ENCODE assay signal across 26 mouse cellular contexts in genomic region chr10:10600771-10601170, GRCm38 (mm10). TPM values are rescaled to one million over a fixed set of nuclear protein-coding genes. Genes with fewer than 3 reads are reported as not detected.
DNase-seq lines count a peak whose midpoint lies in the region; ATAC-seq lines count a peak whose summit lies in the region.
"Had no signal": no experiment of that assay in that cellular context is flagged by ENCODE, and none has a peak within 500 bp of the region (broad histone marks: within the 10 kb centered on the region; RNA-seq: fewer than 3 reads in every experiment).

No protein-coding gene starts in this region.

- H3K4me3 ChIP-seq in midbrain, embryonic 14.5 days (replicated peaks; ENCODE audit: low read depth, low read length): no peak overlapping the region
- H3K4me3 ChIP-seq in midbrain, embryonic 13.5 days (replicated peaks): no peak overlapping the region
- H3K4me3 ChIP-seq: forebrain, embryonic 13.5 days; heart, embryonic 10.5 days; heart, embryonic 15.5 days; hindbrain, embryonic 12.5 days; limb, embryonic 13.5 days; lung, embryonic 15.5 days; neural tube, embryonic 15.5 days; stomach, embryonic 15.5 days had no signal

- no peak overlapping the region for H3K27ac ChIP-seq in midbrain, embryonic 14.5 days (replicated peaks; ENCODE audit: low read depth, low read length)
- H3K27ac ChIP-seq in midbrain, embryonic 13.5 days: no peak overlapping the region
- H3K27ac ChIP-seq: forebrain, embryonic 13.5 days; heart, embryonic 10.5 days; heart, embryonic 15.5 days; hindbrain, embryonic 12.5 days; limb, embryonic 13.5 days; lung, embryonic 15.5 days; neural tube, embryonic 15.5 days; stomach, embryonic 15.5 days had no signal

- intact Hi-C loops in heart, postnatal 10 days (cut with DNase I): no loop called here

- no peak for ATAC-seq in midbrain, embryonic 14.5 days (ENCODE audit: low FRiP score, low TSS enrichment)
- no peak for ATAC-seq in midbrain, embryonic 13.5 days
- ATAC-seq: forebrain, embryonic 13.5 days; intestine, postnatal 0 days had no signal

- no peaks in the 10 kb centered on the region for H3K36me3 ChIP-seq in midbrain, embryonic 14.5 days (ENCODE audit: control insufficient read depth, insufficient read depth, low read length)
- no peaks in the 10 kb centered on the region for H3K36me3 ChIP-seq in midbrain, embryonic 13.5 days
- H3K36me3 ChIP-seq: heart, embryonic 10.5 days; heart, embryonic 15.5 days; hindbrain, embryonic 12.5 days; limb, embryonic 13.5 days; lung, embryonic 15.5 days; neural tube, embryonic 15.5 days; stomach, embryonic 15.5 days had no signal

- H3K27me3 ChIP-seq in midbrain, embryonic 14.5 days (ENCODE audit: control insufficient read depth, insufficient read depth, low read length): no peaks in the 10 kb centered on the region
- H3K27me3 ChIP-seq in midbrain, embryonic 13.5 days: no peaks in the 10 kb centered on the region
- H3K27me3 ChIP-seq: forebrain, embryonic 13.5 days; heart, embryonic 15.5 days; hindbrain, embryonic 12.5 days; limb, embryonic 13.5 days; lung, embryonic 15.5 days; neural tube, embryonic 15.5 days; stomach, embryonic 15.5 days had no signal

- no peaks in the 10 kb centered on the region for H3K9me3 ChIP-seq in midbrain, embryonic 14.5 days (ENCODE audit: control insufficient read depth, low read length)
- H3K9me3 ChIP-seq in midbrain, embryonic 13.5 days: no peaks in the 10 kb centered on the region
- H3K9me3 ChIP-seq: forebrain, embryonic 13.5 days; heart, embryonic 10.5 days; heart, embryonic 15.5 days; hindbrain, embryonic 12.5 days; limb, embryonic 13.5 days; lung, embryonic 15.5 days; neural tube, embryonic 15.5 days; stomach, embryonic 15.5 days had no signal

- no peaks in the 10 kb centered on the region for H3K4me1 ChIP-seq in midbrain, embryonic 14.5 days (ENCODE audit: control insufficient read depth, insufficient read depth, low read length)
- H3K4me1 ChIP-seq in midbrain, embryonic 13.5 days (replicated peaks): no peaks in the 10 kb centered on the region
- H3K4me1 ChIP-seq: forebrain, embryonic 13.5 days; heart, embryonic 10.5 days; heart, embryonic 15.5 days; hindbrain, embryonic 12.5 days; limb, embryonic 13.5 days; lung, embryonic 15.5 days; neural tube, embryonic 15.5 days; stomach, embryonic 15.5 days had no signal

- no peak overlapping the region for H3K9ac ChIP-seq in midbrain, embryonic 14.5 days (replicated peaks; ENCODE audit: low read length)
- no peak overlapping the region for H3K9ac ChIP-seq in midbrain, embryonic 13.5 days (replicated peaks)
- H3K9ac ChIP-seq: forebrain, embryonic 13.5 days; heart, embryonic 15.5 days; hindbrain, embryonic 12.5 days; limb, embryonic 13.5 days; lung, embryonic 15.5 days; neural tube, embryonic 15.5 days; stomach, embryonic 15.5 days had no signal

- H3K4me2 ChIP-seq in midbrain, embryonic 14.5 days (ENCODE audit: low read length): no peak overlapping the region
- no peak overlapping the region for H3K4me2 ChIP-seq in midbrain, embryonic 13.5 days (replicated peaks)
- H3K4me2 ChIP-seq: forebrain, embryonic 13.5 days; heart, embryonic 15.5 days; hindbrain, embryonic 12.5 days; limb, embryonic 13.5 days; liver, embryonic 11.5 days; lung, embryonic 15.5 days; midbrain, embryonic 11.5 days; neural tube, embryonic 15.5 days; stomach, embryonic 15.5 days had no signal

- peak; percentile 17 for DNase-seq in midbrain, embryonic 14.5 days
- peak; percentile 29 to 33 for DNase-seq in cerebellum, adult 18-20 months
- DNase-seq in cerebellum, adult 9-11 months: peak; percentile 18
- no peak for DNase-seq in right cerebral cortex, adult 2 months (ENCODE audit: low spot score in 2 of 2)
- no peak for DNase-seq in heart, postnatal 10 days
- no peak for DNase-seq in Muller cell, postnatal 12 days (ENCODE audit: inconsistent ontology term)
- DNase-seq: adrenal gland, postnatal 10 days; B cell, adult 2 months; gastrocnemius, postnatal 25 days; heart, adult 11 months; heart, postnatal 36 days; kidney, postnatal 14 days; retina, postnatal 1 day; right cerebral cortex, postnatal 25 days had no signal

- 75% methylated on average over 3 of the region's 3 CpGs for WGBS in midbrain, embryonic 14.5 days
- 70% methylated on average over 3 of the region's 3 CpGs for WGBS in midbrain, embryonic 13.5 days

RNA-seq across cellular contexts. Expression of gene Rab32, which starts 42.7 kb away (rescaled TPM):
- 1.6 and 4.4 TPM in 2 replicates for polyA plus RNA-seq in midbrain, embryonic 14.5 days (2014; fragmentation: Nextera tagmentation; extraction: Ambion mirVana)
- polyA plus RNA-seq in midbrain, embryonic 13.5 days (2015; fragmentation: Nextera tagmentation; extraction: Ambion mirVana): 4.8 and 5.6 TPM in 2 replicates
- 1 to 10 TPM; 2.8 to 2.9 TPM for total RNA-seq in heart, postnatal 10 days (2021)

Comparison
In these comparisons a context has a peak if more than half of its experiments do, and no peak if none do; other contexts are left out.
1. DNase-seq: peak in midbrain, embryonic 14.5 days (single experiment), cerebellum, adult 18-20 months (2 of 2) and cerebellum, adult 9-11 months (single experiment); none in right cerebral cortex, adult 2 months (0 of 2), heart, postnatal 10 days (0 of 2) and Muller cell, postnatal 12 days (single experiment).